Mouse (Mus musculus): ENCODE measurements around the gene Fxyd6. TPM values are rescaled to one million over a fixed set of nuclear protein-coding genes. Genes with fewer than 3 reads are reported as not detected.

The Fxyd6 gene
- 117 and 121 TPM in 2 replicates for polyA plus RNA-seq (2016; fragmentation: Nextera tagmentation; extraction: Ambion mirVana)

GRCm38 (mm10) chr9:45370117-45370561, at the start of gene Fxyd6:
Gene Fxyd6 (plus strand): TSS chr9:45370185.
- ATAC-seq (ENCODE audit: insufficient number of reproducible peaks, insufficient read depth, low FRiP score, low TSS enrichment) = peak; percentile 61
- Histone ChIP-seq H3K27me3 (no peaks in the 10 kb centered on the region), H3K4me3 (peak within 1 kb of the TSS; percentile 66), H3K9ac (peak within 1 kb of the TSS; percentile 75), H3K4me2 (replicated peaks) (peak within 1 kb of the TSS; percentile 76), H3K36me3 (no peaks in the 10 kb centered on the region), H3K9me3 (no peaks in the 10 kb centered on the region), H3K27ac (peak within 1 kb of the TSS; percentile 48), H3K4me1 (peaks cover 14% of the 10 kb centered on the region)
- WGBS = 0% methylated on average over 28 of the region's 28 CpGs

GRCm38 (mm10) chr9:45321465-45321864, 48.5 kb upstream of the Fxyd6 start:
- Histone ChIP-seq H3K4me1 (no peaks in the 10 kb centered on the region), H3K27ac (no peak overlapping the region), H3K4me2 (replicated peaks) (no peak overlapping the region), H3K9me3 (no peaks in the 10 kb centered on the region), H3K4me3 (no peak overlapping the region), H3K9ac (no peak overlapping the region), H3K36me3 (no peaks in the 10 kb centered on the region), H3K27me3 (peaks cover 7% of the 10 kb centered on the region)
- WGBS = 82% methylated on average over 6 of the region's 6 CpGs
- no peak for ATAC-seq (ENCODE audit: insufficient number of reproducible peaks, insufficient read depth, low FRiP score, low TSS enrichment)

- H3K27ac ChIP-seq = no peak overlapping the region
These were observed 48.0 kb upstream of the Fxyd6 start for GRCm38 (mm10) chr9:45321946-45322430.

GRCm38 (mm10) chr9:45326390-45326789, 43.6 kb upstream of the Fxyd6 start:
- Histone ChIP-seq H3K4me1 (no peaks in the 10 kb centered on the region), H3K9ac (no peak overlapping the region), H3K4me2 (replicated peaks) (no peak overlapping the region), H3K36me3 (no peaks in the 10 kb centered on the region), H3K27me3 (no peaks in the 10 kb centered on the region), H3K27ac (no peak overlapping the region), H3K4me3 (no peak overlapping the region), H3K9me3 (no peaks in the 10 kb centered on the region)
- WGBS = 89% methylated on average over 9 of the region's 9 CpGs
- no peak for ATAC-seq (ENCODE audit: insufficient number of reproducible peaks, insufficient read depth, low FRiP score, low TSS enrichment)

More at GRCm38 (mm10) chr9:45321946-45322430, 48.0 kb upstream of the Fxyd6 start:
- 82% methylated on average over 4 of the region's 4 CpGs for WGBS
- Histone ChIP-seq H3K4me3 (no peak overlapping the region), H3K27me3 (peaks cover 7% of the 10 kb centered on the region), H3K4me2 (replicated peaks) (no peak overlapping the region), H3K9me3 (no peaks in the 10 kb centered on the region), H3K4me1 (no peaks in the 10 kb centered on the region), H3K9ac (no peak overlapping the region), H3K36me3 (no peaks in the 10 kb centered on the region)
- no peak for ATAC-seq (ENCODE audit: insufficient number of reproducible peaks, insufficient read depth, low FRiP score, low TSS enrichment)

- Histone ChIP-seq H3K4me3 (no peak overlapping the region), H3K27ac (no peak overlapping the region), H3K36me3 (no peaks in the 10 kb centered on the region), H3K4me2 (replicated peaks) (no peak overlapping the region), H3K9ac (no peak overlapping the region), H3K4me1 (no peaks in the 10 kb centered on the region), H3K9me3 (no peaks in the 10 kb centered on the region), H3K27me3 (peaks cover 2% of the 10 kb centered on the region; the same call in 1 of the 2 replicates)
- 88% methylated on average over 4 of the region's 4 CpGs for WGBS
- no peak for ATAC-seq (ENCODE audit: insufficient number of reproducible peaks, insufficient read depth, low FRiP score, low TSS enrichment)
These were observed 41.7 kb upstream of the Fxyd6 start for GRCm38 (mm10) chr9:45328263-45328662.

- no peak overlapping the region for H3K9ac ChIP-seq
- H3K4me2 ChIP-seq (replicated peaks) = no peak overlapping the region
- H3K36me3 ChIP-seq = no peaks in the 10 kb centered on the region
- peaks cover 3% of the 10 kb centered on the region; the same call in 1 of the 2 replicates for H3K27me3 ChIP-seq
- 87% methylated on average over 6 of the region's 6 CpGs for WGBS
- no peak for ATAC-seq (ENCODE audit: insufficient number of reproducible peaks, insufficient read depth, low FRiP score, low TSS enrichment)
- no peaks in the 10 kb centered on the region for H3K4me1 ChIP-seq
- H3K27ac ChIP-seq = no peak overlapping the region
- H3K9me3 ChIP-seq = no peaks in the 10 kb centered on the region
- no peak overlapping the region for H3K4me3 ChIP-seq
These were observed 40.4 kb upstream of the Fxyd6 start for GRCm38 (mm10) chr9:45329577-45329976.

- WGBS = 81% methylated on average over 2 of the region's 2 CpGs
These were observed 32.6 kb upstream of the Fxyd6 start for GRCm38 (mm10) chr9:45337406-45337805.

GRCm38 (mm10) chr9:45343066-45343465, 26.9 kb upstream of the Fxyd6 start:
- 96% methylated on average over 3 of the region's 3 CpGs for WGBS
- Histone ChIP-seq H3K4me1 (no peaks in the 10 kb centered on the region), H3K9ac (no peak overlapping the region), H3K27me3 (no peaks in the 10 kb centered on the region), H3K4me2 (replicated peaks) (no peak overlapping the region), H3K27ac (no peak overlapping the region), H3K4me3 (no peak overlapping the region), H3K36me3 (no peaks in the 10 kb centered on the region), H3K9me3 (no peaks in the 10 kb centered on the region)
- ATAC-seq (ENCODE audit: insufficient number of reproducible peaks, insufficient read depth, low FRiP score, low TSS enrichment) = no peak

More at GRCm38 (mm10) chr9:45337406-45337805, 32.6 kb upstream of the Fxyd6 start:
- Histone ChIP-seq H3K4me1 (no peaks in the 10 kb centered on the region), H3K9me3 (no peaks in the 10 kb centered on the region), H3K36me3 (no peaks in the 10 kb centered on the region), H3K4me2 (replicated peaks) (no peak overlapping the region), H3K27ac (no peak overlapping the region), H3K27me3 (peaks cover 3% of the 10 kb centered on the region; the same call in 1 of the 2 replicates), H3K4me3 (no peak overlapping the region), H3K9ac (no peak overlapping the region)
- ATAC-seq (ENCODE audit: insufficient number of reproducible peaks, insufficient read depth, low FRiP score, low TSS enrichment) = no peak

GRCm38 (mm10) chr9:45345516-45345915, 24.5 kb upstream of the Fxyd6 start:
- Histone ChIP-seq H3K4me3 (no peak overlapping the region), H3K27me3 (no peaks in the 10 kb centered on the region), H3K9me3 (no peaks in the 10 kb centered on the region), H3K36me3 (no peaks in the 10 kb centered on the region), H3K4me1 (no peaks in the 10 kb centered on the region), H3K9ac (no peak overlapping the region), H3K4me2 (replicated peaks) (no peak overlapping the region), H3K27ac (no peak overlapping the region)
- ATAC-seq (ENCODE audit: insufficient number of reproducible peaks, insufficient read depth, low FRiP score, low TSS enrichment) = no peak
- WGBS = 80% methylated on average over 2 of the region's 2 CpGs

GRCm38 (mm10) chr9:45346276-45346675, 23.7 kb upstream of the Fxyd6 start:
- H3K27me3 ChIP-seq = no peaks in the 10 kb centered on the region
- no peak overlapping the region for H3K4me2 ChIP-seq (replicated peaks)
- no peaks in the 10 kb centered on the region for H3K4me1 ChIP-seq
- 67% methylated on average over 6 of the region's 6 CpGs for WGBS
- H3K27ac ChIP-seq = no peak overlapping the region
- ATAC-seq (ENCODE audit: insufficient number of reproducible peaks, insufficient read depth, low FRiP score, low TSS enrichment) = no peak
- H3K4me3 ChIP-seq = no peak overlapping the region
- no peaks in the 10 kb centered on the region for H3K36me3 ChIP-seq
- no peaks in the 10 kb centered on the region for H3K9me3 ChIP-seq
- no peak overlapping the region for H3K9ac ChIP-seq

GRCm38 (mm10) chr9:45348560-45348959, 21.4 kb upstream of the Fxyd6 start:
- ATAC-seq (ENCODE audit: insufficient number of reproducible peaks, insufficient read depth, low FRiP score, low TSS enrichment) = no peak
- 78% methylated on average over 6 of the region's 6 CpGs for WGBS

GRCm38 (mm10) chr9:45349181-45349580, 20.8 kb upstream of the Fxyd6 start:
- H3K27ac ChIP-seq = no peak overlapping the region
- H3K9ac ChIP-seq = no peak overlapping the region
- WGBS = 25% methylated on average over 4 of the region's 4 CpGs
- H3K4me1 ChIP-seq = no peaks in the 10 kb centered on the region
- no peaks in the 10 kb centered on the region for H3K9me3 ChIP-seq
- H3K4me2 ChIP-seq (replicated peaks) = no peak overlapping the region
- no peaks in the 10 kb centered on the region for H3K36me3 ChIP-seq
- H3K27me3 ChIP-seq = no peaks in the 10 kb centered on the region
- ATAC-seq (ENCODE audit: insufficient number of reproducible peaks, insufficient read depth, low FRiP score, low TSS enrichment) = no peak
- no peak overlapping the region for H3K4me3 ChIP-seq

More at GRCm38 (mm10) chr9:45348560-45348959, 21.4 kb upstream of the Fxyd6 start:
- no peak overlapping the region for H3K9ac ChIP-seq
- H3K4me3 ChIP-seq = no peak overlapping the region
- no peaks in the 10 kb centered on the region for H3K36me3 ChIP-seq
- no peak overlapping the region for H3K27ac ChIP-seq
- no peaks in the 10 kb centered on the region for H3K9me3 ChIP-seq
- no peak overlapping the region for H3K4me2 ChIP-seq (replicated peaks)
- no peaks in the 10 kb centered on the region for H3K27me3 ChIP-seq
- no peaks in the 10 kb centered on the region for H3K4me1 ChIP-seq
